Mouse (Mus musculus) spleen, postnatal 14 days (tissue): ENCODE measurements around the gene Kif26b.

ENCODE experiments used
- DNase-seq, 2 experiments: peaks; one replicate each; pipeline ENCODE4 v3.0.0; 2021 to 2022; ENCODE audit warnings: low spot score in 2 of 2

The Kif26b gene

DNA sequence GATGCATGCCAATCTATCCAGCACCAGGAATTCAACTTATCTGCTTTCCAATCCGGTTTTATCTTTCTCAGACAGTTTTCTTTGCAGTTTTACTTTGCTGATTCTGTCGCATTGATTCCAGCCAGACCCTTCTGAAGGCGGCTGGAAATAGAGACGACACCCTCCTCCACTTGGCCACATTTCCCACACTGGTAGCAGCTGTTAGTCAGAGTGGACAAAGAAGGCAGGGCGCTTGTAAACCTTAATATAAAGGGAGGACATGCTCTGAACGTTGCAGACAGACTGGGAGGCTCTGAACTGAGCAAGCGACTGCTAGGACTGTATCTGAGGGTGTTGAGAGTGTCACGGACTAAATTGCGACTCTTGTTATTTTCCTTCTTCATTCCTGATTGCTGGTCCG, 11.3 kb downstream of the Kif26b start:
- no peak for DNase-seq

DNA sequence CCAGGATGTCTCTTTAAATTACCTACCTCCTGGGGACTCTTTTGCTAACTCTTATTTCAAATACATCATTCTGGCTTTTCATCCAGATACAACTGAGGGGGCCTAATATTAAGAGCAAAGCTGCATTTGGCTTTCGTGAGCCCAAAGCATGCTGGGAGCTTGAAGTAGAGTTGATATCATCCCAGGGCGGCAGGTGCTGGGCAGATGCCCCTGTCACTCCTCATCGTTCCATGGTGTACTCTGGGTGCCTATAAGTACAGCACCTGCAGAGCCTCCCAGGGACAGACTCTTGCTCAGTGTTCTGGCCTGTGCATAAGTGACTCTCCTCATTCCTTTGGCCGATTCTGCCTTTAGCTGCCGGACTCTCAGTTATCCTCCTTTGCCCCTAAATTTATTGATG, 13.5 kb downstream of the Kif26b start:
- DNase-seq: no peak

DNA sequence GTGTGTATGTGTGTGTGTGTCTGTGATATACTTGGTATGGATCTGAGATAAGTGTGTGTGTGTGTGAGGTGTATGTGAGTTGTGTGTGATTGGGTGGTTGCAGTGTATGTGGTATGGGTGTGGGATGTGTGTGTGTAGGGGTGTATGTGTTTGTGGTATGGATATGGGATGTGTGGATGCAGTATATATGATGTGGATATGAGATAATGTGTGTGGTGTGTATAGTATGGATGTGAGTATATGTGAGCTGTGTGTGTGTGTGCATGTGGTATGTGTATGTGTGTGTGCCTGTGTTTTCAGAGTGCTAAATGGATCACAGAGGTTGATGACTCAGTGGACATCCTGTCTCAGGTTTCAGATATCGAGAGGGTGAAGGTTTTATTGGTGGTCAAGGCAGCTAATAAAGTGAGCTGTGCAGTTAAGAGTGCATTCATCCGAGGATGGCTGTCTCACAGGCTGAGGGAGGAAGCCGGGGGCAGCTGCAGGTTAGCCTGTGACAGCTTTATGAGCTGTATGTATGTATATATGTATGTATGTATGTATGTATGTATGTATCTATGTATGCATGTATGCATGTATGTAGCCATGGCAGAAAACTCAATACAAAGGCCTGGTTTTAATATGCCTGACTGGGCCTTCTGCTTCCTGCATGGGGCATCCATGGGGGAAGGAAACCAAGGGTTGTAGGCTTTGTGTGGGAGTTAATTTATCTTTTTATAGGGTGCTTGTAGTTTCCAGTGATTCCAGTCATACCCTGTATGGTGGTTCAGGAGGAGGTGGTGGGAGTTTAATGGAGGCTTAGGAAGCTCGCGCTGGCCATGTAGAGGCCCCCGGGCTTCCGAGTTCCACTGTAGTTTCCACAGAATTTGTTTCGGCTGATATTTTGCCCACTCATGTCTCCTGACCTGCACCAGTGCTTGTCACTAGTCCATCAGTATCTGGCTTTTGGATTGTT, 14.3 kb downstream of the Kif26b start:
- no peak for DNase-seq

DNA sequence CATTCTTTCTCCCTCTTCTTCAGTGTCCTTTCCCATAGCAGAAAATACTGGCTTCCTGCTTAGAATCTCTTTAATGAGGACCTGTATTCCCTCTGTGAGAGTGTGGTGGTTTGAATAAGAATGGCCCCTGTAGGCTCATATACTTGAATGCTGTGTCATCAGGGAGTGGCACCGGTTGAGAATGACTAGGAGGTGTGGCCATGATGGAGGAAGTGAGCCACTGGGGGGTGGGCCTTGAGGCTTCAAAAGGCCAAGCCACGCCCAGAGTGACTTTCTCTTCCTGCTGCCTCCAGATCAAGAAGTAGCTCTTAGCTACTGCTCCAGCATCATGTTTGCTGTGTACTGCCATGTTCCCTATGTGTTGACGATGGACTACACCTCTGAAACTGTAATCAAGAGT, 15.7 kb downstream of the Kif26b start:
- DNase-seq: no peak

DNA sequence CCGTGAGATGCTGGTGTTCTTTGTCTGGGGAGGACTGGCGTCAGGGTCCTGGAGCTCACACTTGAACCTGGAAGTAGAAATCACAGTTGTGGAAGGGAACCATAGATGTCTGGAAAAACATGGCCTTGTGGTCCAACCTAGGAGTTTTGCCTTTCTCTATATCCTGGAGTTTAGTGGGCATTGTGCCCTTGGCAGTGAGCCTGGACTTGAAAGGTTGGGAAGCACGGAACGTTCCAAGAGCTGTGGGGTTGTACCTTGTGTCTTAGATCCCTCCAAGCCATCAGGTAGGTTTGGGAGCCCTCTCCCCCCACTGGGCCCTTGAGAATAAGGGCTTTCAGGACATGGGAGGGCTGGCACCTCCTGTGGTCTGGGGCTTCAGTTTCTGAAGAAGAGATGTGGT, 20.7 kb downstream of the Kif26b start:
- DNase-seq: no peak

DNA sequence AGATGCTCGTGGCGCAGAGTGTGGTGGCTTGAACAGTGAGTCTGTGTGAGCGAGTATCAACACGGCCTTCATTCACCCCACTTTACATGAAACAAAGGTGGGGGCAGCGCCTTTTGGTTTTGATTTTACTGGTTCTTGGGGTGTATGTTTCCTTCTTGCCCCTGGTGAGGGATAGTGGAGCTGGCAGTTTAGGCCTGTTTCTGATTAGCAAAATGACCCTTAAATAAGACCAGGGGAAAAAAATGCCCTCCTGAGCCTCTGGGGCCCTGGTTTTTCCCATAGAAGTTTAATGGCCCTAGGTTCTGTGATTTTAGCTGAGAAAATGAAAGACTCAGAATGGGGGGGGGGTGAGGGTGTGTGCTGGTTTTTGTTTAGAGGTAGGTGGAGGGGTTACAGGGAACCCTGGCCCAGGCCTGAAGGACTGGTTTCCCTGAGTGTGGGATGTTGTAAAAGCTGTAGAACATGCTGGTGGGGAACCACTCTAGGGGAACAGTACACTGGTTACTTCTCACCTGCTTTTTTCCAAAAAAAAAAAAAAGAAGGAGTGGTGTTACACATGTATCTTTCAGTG, 21.6 kb downstream of the Kif26b start:
- no peak for DNase-seq

DNA sequence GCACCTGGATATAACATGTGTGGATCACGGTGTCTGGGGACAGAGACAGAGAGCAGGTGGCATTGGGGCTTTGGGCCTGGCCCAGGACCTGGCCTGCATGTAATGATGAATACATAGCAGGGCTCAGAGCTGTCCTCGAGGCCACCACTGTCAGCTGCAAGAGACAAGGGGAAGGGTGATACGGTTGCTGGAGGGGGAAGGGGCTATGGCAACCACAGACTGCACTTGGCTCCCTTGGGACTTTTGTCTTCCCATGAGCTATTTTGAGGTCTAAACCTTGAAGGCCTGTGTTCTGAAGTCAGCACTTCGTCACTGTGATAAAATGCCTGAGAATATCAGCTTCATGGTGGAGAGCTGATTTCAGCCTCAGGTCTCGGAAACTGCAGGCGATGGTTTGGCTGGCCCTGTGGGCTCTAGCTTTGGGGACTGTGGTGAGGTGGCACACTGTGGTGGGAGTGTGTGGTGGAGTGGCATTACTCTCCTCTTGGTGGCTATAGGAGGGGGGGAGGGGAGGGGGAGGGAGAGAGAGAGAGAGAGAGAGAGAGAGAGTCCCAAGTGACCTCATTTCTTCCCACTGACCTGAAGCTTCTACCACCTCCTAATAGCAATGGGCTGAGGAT, 23.5 kb downstream of the Kif26b start:
- DNase-seq: no peak

DNA sequence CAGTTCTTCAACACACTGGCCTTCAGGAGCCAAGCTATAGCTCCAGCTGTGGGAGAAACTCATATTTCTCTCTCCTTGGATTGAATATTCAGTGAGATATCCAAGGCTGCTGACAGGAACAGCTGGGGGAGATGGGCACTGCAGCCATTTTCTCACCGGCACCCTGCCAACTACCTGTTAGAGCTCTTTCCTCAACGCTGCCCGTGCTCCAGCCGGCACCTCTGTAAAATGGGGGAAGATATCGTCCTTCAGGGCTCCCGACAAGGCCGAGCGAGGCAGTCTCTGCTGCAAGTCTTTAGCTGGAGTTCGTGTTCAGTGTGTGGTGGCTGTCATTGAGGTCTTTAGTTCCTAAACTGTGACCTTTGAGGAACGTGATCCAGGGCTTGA, 24.0 kb downstream of the Kif26b start:
- no peak for DNase-seq

DNA sequence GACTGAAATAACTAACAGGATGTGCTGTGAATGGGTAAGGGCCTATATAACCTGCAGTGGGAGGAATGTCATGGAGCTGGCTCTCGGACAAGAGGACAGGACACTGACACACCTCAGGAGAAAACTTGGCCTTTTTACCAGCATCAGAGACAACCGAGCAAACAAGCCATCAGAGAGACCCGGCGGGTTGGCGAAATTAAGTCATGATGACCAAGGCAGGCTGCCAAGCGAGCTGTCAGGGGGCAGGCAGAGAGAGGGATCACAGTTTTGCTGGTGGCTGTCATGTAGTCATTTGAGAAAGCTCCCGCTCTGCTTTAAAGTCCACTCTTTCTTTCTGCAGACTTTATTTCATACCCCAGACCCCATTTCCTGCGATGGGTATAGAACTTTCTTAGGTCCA, 27.3 kb downstream of the Kif26b start:
- DNase-seq: no peak

DNA sequence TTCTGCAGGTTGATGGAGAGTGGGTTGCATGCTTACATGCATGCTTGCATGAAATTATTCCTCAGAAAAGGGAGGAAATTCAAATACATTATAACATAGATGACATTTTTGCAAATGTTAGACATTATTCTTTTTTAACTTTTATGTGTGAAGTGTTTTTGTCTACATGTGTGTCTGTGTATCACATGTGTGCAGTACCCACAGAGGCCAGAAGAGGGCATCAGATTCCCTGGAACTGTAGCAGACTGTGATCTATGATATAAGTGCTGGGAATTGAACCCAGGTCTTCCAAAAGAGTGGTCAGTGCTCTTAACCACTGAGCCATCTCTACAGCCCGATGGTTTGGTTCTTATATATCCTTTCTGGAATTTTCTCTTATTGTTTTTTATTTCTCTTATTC, 31.1 kb downstream of the Kif26b start:
- no peak for DNase-seq

DNA sequence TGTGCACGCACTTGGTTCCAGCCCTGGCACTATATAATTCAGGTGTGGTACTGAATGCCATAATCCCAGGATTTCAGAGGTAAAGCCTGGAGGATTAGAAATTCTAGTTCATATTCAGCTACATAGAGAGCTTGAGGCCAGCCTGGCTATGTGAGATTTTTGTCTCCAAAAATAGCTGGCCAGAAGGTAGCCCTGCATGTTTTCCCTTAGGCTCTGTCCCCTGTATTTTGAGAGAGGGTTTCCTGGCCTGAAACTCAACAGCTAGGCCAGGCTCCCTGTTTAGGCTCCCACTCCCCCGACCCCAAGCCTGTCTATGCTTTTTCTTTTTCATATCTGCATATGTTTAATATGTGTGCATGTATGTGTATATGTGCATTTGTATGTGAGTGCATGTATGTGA, 34.9 kb downstream of the Kif26b start:
- no peak for DNase-seq

DNA sequence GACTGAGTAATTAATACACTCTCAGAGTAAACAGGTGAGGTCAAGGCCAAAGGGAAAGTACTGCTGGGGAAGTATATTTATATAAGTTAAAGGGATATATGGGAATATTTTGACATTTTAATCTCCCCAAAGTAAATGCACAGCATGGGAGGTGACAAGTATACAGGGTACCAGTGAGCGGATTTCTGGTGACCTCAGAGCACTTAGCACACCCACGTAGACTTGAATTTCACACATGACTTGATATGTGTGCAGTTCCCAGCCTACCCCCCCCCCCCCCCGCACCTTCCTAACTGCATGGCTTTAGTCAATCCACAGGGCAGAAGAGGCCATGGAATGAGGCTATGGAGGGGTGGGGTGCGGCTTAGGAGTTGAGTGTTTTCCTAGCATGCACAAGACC, 35.9 kb downstream of the Kif26b start:
- DNase-seq: no peak

DNA sequence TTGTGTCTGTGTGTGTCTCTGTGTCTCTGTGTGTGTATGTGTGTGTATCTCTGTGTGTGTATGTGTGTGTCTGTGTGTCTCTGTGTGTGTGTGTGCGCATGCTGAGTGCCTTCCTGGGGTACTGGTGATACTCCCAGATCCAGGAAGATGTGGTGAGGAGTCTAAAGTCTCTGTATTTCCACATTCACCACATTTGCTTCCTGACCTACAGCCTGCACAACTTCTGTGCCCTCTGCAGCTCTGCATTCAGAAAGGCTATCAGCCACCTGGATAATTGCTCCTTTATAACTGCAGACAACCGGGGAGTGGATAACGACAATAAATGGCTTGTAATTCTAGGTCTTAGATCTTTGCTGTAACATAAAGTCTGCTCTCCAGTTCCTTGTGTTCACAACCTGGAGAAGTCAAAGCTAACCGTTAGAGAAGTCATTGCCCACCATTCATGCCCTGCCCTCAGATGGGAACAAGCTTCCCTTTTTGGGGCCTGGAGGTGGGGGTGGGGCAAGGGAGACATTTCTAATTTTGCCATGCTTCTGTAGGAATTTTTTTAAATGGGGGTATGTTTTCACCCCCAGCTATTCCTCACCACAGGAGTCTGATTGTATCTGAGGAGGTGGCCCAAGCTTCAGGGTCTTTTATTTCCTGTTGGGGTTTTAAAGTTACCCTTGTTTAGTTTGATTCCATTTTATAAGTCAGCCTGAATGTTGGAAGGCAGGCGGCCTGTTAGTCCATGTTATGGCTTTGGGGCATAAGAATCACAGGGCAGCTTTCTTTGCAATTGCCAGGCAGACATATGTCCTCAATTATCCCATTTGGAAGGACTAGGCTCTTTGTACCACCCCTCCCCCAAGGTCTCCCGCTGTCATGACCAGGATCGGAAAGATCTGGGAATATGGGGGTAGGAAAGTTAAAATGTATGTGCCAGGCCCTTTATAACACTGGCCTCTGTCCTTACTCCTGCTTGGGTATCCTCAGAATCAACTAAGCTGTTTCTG, 39.9 kb downstream of the Kif26b start:
- no peak for DNase-seq

DNA sequence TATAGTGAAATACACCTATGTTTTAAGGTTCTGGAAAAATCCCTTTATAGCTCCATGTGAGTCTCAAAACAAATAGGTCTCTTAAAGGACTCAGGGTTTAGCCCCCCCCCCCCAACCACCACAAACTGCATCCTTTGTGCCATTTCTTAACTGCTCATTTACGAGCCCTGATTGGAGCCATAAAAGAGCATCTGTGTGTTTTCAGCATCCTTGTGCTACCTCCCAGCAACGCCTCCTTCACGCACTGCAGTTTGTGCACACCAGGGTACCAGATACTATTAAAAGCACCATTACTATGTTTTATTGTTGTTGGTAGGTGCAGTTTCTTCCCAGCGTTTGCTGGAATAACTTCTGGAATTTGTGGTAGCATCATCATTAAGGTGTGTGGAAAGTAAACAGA, 42.1 kb downstream of the Kif26b start:
- DNase-seq: no peak

DNA sequence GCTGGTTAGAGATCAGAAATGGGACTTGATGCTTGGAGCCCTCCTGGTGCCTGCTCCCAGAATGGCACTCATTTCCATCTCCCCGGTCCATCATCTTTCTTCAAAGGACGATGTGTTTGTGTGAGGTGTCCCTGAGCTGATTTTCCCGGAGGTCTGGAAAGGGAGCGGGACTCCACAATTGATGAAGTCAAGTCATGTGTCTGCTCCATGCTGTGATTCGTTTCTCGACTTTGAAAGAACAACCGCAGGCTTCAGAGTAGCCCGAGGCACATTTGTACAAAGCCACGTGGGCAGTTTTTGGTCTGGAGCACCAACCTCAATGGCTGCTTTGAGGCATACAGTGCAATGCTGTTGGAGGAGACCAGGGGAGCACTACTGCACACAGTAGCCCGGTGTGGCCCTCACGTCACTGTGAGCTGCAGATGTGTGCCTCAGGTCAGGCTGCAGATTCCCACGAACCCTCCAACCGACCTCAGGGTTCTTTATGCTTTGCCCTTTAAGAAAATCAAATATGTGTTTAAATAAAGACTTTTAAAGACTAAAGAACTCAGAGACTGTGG, 43.0 kb downstream of the Kif26b start:
- no peak for DNase-seq

DNA sequence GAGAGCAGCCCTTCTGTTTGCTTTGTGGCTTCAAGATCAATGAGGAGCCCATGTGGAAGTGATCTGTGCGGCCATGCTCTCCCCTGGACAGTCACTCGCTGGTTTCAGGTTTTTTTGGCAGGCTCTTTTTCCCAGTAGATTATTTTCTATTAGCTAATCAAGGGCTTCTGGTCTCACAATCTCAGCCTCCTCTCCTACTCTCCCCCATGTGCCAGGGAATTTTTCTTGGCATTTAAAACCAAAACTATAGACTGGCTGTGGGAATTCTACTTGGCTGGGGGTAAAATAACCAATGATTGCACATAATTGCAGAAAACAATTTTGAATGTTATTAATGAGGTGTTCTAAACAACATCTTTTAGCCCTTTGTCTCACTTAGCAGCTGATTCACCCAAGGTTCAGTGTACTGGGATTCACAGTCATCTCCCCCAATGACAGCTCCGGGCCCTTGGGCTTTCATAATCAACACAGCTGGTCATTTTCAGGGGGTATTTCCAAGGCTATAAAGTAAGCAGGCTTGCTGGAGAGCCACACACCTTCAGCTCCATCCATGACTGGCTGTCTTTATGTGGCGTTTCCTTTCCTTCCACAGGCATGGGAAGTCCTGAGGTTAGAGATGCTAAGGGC, 44.6 kb downstream of the Kif26b start:
- DNase-seq: no peak

DNA sequence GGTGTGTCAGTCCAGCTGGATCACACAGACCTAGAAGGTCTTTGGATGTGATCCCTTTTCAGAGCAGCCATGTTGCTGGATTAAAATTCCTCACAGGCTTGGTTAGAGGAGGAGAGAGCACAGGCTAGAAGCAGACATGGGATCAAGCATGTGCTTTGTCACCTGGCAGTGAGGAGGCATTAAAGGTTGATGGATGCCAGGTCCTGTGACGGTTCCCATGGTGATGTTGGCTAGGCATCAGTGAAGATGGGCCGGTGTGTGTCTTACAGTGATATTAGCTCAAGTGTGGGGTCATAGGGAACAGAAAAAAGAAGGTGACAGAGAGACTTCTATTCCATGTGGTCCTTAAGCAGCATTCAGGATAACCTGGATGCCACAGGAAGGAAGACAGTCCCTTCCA, 46.8 kb downstream of the Kif26b start:
- no peak for DNase-seq

DNA sequence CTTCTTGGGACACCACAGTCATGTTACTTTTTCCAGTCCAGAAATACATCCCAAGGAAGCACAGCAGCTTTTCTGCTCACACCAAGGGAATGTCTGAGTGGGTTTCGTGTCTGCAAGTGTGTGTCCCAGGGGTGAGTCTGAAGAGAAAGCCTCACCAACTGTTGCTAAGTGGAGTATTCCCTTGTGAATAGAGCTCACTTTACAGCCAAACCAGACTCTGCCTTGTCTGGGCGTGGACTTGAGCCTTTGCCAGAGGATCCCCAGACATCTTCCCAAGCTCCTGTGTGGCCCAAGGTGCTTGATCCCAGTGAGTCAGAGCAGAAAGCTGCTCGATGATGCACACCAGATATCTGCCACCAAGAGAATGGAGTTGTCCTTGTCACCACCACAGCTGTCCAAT, 48.0 kb downstream of the Kif26b start:
- no peak for DNase-seq

DNA sequence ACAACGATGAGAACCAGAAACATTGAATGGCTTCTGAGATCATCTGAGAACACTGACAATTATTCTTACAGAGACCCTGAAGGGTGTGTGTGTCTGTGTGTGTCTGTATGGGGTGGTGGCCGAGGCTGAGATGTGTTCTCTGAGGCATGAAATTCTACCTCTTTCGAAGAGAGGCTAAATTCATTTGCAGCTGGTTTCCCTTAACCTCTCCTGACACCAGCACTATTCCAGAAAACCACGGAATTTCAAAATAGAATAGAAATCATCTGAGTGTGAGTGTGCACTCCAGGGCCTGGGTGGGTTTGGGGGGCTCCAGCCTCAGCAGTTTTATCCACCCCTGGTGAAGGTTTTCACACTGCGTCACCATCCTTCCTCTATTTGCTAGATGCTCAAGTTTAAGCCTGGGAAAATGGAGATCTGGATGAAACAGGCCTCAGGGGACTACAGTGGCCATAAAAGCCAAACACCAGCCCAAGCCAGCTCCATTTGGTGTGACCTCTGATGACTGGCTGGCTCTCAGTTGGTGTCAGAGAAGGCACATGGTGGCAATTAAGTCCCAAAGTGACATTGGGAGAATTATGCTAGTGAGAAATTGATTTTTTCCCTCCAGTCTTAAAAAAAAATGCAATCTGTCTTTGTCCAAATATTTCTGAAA, 56.6 kb downstream of the Kif26b start:
- no peak for DNase-seq
